Mouse (Mus musculus) left cerebral cortex, postnatal 25 days (tissue): ENCODE measurements at regions not wholly inside any gene's neighbourhood (a gene's known extent, or its start where the extent isn't known, plus 50 kb on each side); places are given as distances from the start of the nearest gene placed in this dataset.

Experiments used
- microRNA-seq, 2 experiments: library from miRNA; unstranded; fragments of <30 nt; microRNA quantifications; one replicate each; pipeline ENCODE4 v1.2.0; 2022

Small RNAs in the stretch of these regions (microRNA-seq; reads per million reads assigned to microRNA genes)
- gene Gm24321 = 0 reads per million in 2 experiments
- 0 reads per million in 2 experiments for gene Gm25252
- 0 reads per million in 2 experiments for gene Gm25750
- gene Gm27379 = 0.74 to 1.3 reads per million in 2 experiments
- 0 reads per million in 2 experiments for gene Gm44322
- gene Mir1193 = 74.2 to 91.6 reads per million in 2 experiments
- gene Mir1197 = 0.74 to 2.0 reads per million in 2 experiments
- 511 to 566 reads per million in 2 experiments for gene Mir134
- gene Mir154 = 1,770 to 2,113 reads per million in 2 experiments
- gene Mir299a = 0 to 0.25 reads per million in 2 experiments
- 0 reads per million in 2 experiments for gene Mir299b
- 972 to 1,065 reads per million in 2 experiments for gene Mir300
- 229 to 278 reads per million in 2 experiments for gene Mir3072
- 2,249 to 2,280 reads per million in 2 experiments for gene Mir323
- 508 to 669 reads per million in 2 experiments for gene Mir329
- 2,466 to 3,288 reads per million in 2 experiments for gene Mir369
- 0 reads per million in 2 experiments for gene Mir376a
- 150 to 239 reads per million in 2 experiments for gene Mir376b
- gene Mir376c = 204 to 256 reads per million in 2 experiments
- 192 to 468 reads per million in 2 experiments for gene Mir377
- gene Mir379 = 3,684 to 6,665 reads per million in 2 experiments
- 0 reads per million in 2 experiments for gene Mir380
- gene Mir381 = 1,514 to 1,769 reads per million in 2 experiments
- 9,946 to 11,458 reads per million in 2 experiments for gene Mir382
- 0 reads per million in 2 experiments for gene Mir409
- 103 to 123 reads per million in 2 experiments for gene Mir410
- gene Mir411 = 5,613 to 7,327 reads per million in 2 experiments
- 390 to 464 reads per million in 2 experiments for gene Mir412
- 0 reads per million in 2 experiments for gene Mir453
- gene Mir485 = 2,671 to 3,826 reads per million in 2 experiments
- gene Mir487b = 14,425 to 20,453 reads per million in 2 experiments
- gene Mir494 = 31.2 to 31.6 reads per million in 2 experiments
- 91.4 to 167 reads per million in 2 experiments for gene Mir495
- 257 to 304 reads per million in 2 experiments for gene Mir496a
- gene Mir539 = 0 reads per million in 2 experiments
- gene Mir541 = 9,411 to 10,541 reads per million in 2 experiments
- gene Mir543 = 452 to 600 reads per million in 2 experiments
- gene Mir544 = 2.7 to 20.1 reads per million in 2 experiments
- gene Mir654 = 0 reads per million in 2 experiments
- gene Mir666 = 1,181 to 1,548 reads per million in 2 experiments
- 1,204 to 1,511 reads per million in 2 experiments for gene Mir667
- 1,509 to 2,694 reads per million in 2 experiments for gene Mir668
- gene Mir679 = 45.6 to 56.1 reads per million in 2 experiments
- 11.4 to 15.6 reads per million in 2 experiments for gene Mir758
- 0 reads per million in 2 experiments for gene Mir882
